Mouse (Mus musculus): ENCODE results near the gene Olfr974. TPM values are rescaled to one million over a fixed set of nuclear protein-coding genes. Genes with fewer than 3 reads are reported as not detected.
"Not testable (repeated sequence)": the region's sequence is repeated elsewhere in the genome, so short reads cannot be mapped to it uniquely, and the experiment has no call there.

The Olfr974 gene
- total and polyA plus RNA-seq, 3 experiments, result not detected

DNA sequence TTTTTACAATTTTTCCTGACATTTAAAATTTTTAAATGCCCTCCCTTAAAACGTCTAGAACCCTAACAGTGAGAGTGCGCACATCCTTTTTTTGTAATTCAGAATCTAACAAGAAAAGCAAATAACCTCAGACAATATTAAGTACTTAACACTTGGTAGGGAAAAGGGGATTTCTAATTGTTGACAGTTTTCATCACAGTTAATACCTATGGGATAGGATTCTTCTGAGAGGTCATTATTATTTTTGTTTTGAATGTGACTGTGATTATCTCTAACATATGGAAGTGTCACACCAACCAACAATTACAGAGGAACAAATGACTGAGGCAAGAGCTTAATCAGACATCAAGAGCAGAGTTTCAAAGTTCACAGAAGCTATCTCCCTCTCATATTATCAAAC lies 30.3 kb upstream of the Olfr974 start, which contains the start of gene Olfr229:
Gene Olfr229, plus strand, starts transcription at position 301 of the 400 bp plus-strand sequence.
- TF ChIP-seq ETS1 (IDR thresholded peaks at IDR 0.05; ENCODE audit: low read depth, low read length), result no peak
- TF ChIP-seq EP300 (IDR thresholded peaks at IDR 0.05; ENCODE audit: low read depth in 1 of 2, low read length in 2 of 2), result no peak
- TF ChIP-seq HCFC1 (IDR thresholded peaks at IDR 0.05; ENCODE audit: low read depth, low read length), result no peak
- TF ChIP-seq MYB (IDR thresholded peaks at IDR 0.05; ENCODE audit: low read depth, low read length), result no peak
- TF ChIP-seq SIN3A (IDR thresholded peaks at IDR 0.05; ENCODE audit: low read length), result no peak
- TF ChIP-seq USF1 (IDR thresholded peaks at IDR 0.05; ENCODE audit: low read depth, low read length), result no peak
- TF ChIP-seq CHD2 (IDR thresholded peaks at IDR 0.05; ENCODE audit: low read length), result no peak
- no peak for TF ChIP-seq GATA1 (IDR thresholded peaks at IDR 0.05; ENCODE audit: low read depth, low read length)
- TF ChIP-seq ZMIZ1 (IDR thresholded peaks at IDR 0.05; ENCODE audit: low read depth, low read length), result no peak
- TF ChIP-seq E2F4 (IDR thresholded peaks at IDR 0.05; ENCODE audit: borderline replicate concordance, low read depth, low read length), result no peak
- TF ChIP-seq RCOR1 (IDR thresholded peaks at IDR 0.05; ENCODE audit: low read depth, low read length), result no peak
- TF ChIP-seq MYC (IDR thresholded peaks at IDR 0.05; ENCODE audit: low read depth, low read length), result no peak
- no peak for TF ChIP-seq TAL1 (IDR thresholded peaks at IDR 0.05; ENCODE audit: low read length)
- TF ChIP-seq POLR2AphosphoS5 (IDR thresholded peaks at IDR 0.05; ENCODE audit: borderline replicate concordance, low read depth, low read length), result no peak
- TF ChIP-seq MXI1 (IDR thresholded peaks at IDR 0.05; ENCODE audit: low read depth, low read length), result no peak
- no peak for TF ChIP-seq UBTF (IDR thresholded peaks at IDR 0.05; ENCODE audit: borderline replicate concordance, insufficient read depth, low read depth, low read length)
- H3K36me3 ChIP-seq (ENCODE audit: control insufficient read depth in 1 of 2, insufficient read depth in 2 of 2, low read length in 2 of 2), result no peaks in the 10 kb centered on the region
- no peak within 1 kb of the TSS for H3K4me3 ChIP-seq (ENCODE audit: control insufficient read depth in 1 of 2, insufficient read depth in 1 of 2, low read depth in 2 of 2, low read length in 2 of 2)
- no peak for DNase-seq (ENCODE audit: low read depth, low spot score)
- no peaks in the 10 kb centered on the region for H3K4me1 ChIP-seq (ENCODE audit: control insufficient read depth in 1 of 2, insufficient read depth in 2 of 2, low read length in 2 of 2)
- H3K9ac ChIP-seq (ENCODE audit: control insufficient read depth, low read depth, low read length, poor library complexity, severe bottlenecking), result no peak within 1 kb of the TSS
- H3K79me2 ChIP-seq (ENCODE audit: control insufficient read depth, insufficient read depth, low read length, poor library complexity), result no peaks in the 10 kb centered on the region
- H3K27me3 ChIP-seq (ENCODE audit: control insufficient read depth in 1 of 2, insufficient read depth in 2 of 2, low read length in 2 of 2), result no peaks in the 10 kb centered on the region
- H3K9me3 ChIP-seq (replicated peaks; ENCODE audit: insufficient read depth, low read length), result no peaks in the 10 kb centered on the region
- no peak within 1 kb of the TSS for H3K27ac ChIP-seq (ENCODE audit: control insufficient read depth, low read depth, low read length)

GRCm38 (mm10) chr9:39909939-39910338 lies 27.4 kb upstream of the Olfr974 start:
- no peaks in the 10 kb centered on the region for H3K9me3 ChIP-seq (replicated peaks; ENCODE audit: insufficient read depth, low read length)

DNA sequence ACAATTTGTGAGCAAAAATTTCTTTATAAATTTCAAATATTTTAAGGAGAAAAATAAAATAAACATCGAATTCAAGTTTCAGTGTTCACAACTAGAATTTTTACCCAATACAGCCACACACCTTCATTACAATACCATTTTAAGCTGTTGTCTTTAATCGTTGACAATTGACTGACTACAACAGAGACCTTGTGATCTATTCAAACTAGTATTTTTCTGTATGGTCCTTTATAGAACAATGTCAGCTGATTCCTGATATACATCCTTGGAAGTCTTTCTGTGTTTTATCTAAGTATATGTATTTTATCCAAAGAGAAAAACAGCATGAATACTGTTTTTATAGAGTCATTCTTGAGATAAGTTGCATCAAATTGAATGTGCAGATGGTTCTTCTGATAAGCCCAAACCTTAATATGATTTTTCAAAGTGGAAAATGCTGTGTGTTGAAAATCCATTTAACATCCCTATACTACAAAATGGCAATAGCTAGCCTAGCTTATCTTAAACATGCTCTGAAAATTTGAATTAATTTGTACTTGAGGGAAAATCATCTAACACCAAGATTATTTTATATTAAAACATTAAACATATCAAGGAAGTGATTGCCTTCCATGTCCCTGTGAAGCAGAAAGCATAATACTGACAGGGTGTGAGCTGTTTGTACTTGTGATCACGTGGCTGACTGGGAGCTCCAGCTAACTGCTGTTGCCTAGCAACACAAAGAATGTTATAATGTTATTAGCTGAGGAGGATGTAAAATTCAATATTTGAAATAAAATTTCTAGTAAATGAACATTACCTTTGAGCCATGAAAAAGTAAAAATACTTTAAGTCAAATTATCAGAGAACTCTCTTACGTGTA lies 9.1 kb upstream of the Olfr974 start:
- not testable (repeated sequence) for DNase-seq (ENCODE audit: low read depth, low spot score); H3K4me1 ChIP-seq (ENCODE audit: control insufficient read depth in 1 of 2, insufficient read depth in 2 of 2, low read length in 2 of 2); H3K36me3 ChIP-seq (ENCODE audit: control insufficient read depth in 1 of 2, insufficient read depth in 2 of 2, low read length in 2 of 2); H3K9ac ChIP-seq (ENCODE audit: control insufficient read depth, low read depth, low read length, poor library complexity, severe bottlenecking); H3K9me3 ChIP-seq (replicated peaks; ENCODE audit: insufficient read depth, low read length); H3K79me2 ChIP-seq (ENCODE audit: control insufficient read depth, insufficient read depth, low read length, poor library complexity); H3K27me3 ChIP-seq (ENCODE audit: control insufficient read depth in 1 of 2, insufficient read depth in 2 of 2, low read length in 2 of 2); H3K4me3 ChIP-seq (ENCODE audit: control insufficient read depth in 1 of 2, insufficient read depth in 1 of 2, low read depth in 2 of 2, low read length in 2 of 2); H3K27ac ChIP-seq (ENCODE audit: control insufficient read depth, low read depth, low read length)

More at GRCm38 (mm10) chr9:39909939-39910338, 27.4 kb upstream of the Olfr974 start:
- Histone ChIP-seq H3K27ac (ENCODE audit: control insufficient read depth, low read depth, low read length) (no peak overlapping the region), H3K4me3 (ENCODE audit: control insufficient read depth in 1 of 2, insufficient read depth in 1 of 2, low read depth in 2 of 2, low read length in 2 of 2) (no peak overlapping the region), H3K79me2 (ENCODE audit: control insufficient read depth, insufficient read depth, low read length, poor library complexity) (no peaks in the 10 kb centered on the region), H3K36me3 (ENCODE audit: control insufficient read depth in 1 of 2, insufficient read depth in 2 of 2, low read length in 2 of 2) (no peaks in the 10 kb centered on the region), H3K9ac (ENCODE audit: control insufficient read depth, low read depth, low read length, poor library complexity, severe bottlenecking) (no peak overlapping the region), H3K4me1 (ENCODE audit: control insufficient read depth in 1 of 2, insufficient read depth in 2 of 2, low read length in 2 of 2) (no peaks in the 10 kb centered on the region), H3K27me3 (ENCODE audit: control insufficient read depth in 1 of 2, insufficient read depth in 2 of 2, low read length in 2 of 2) (no peaks in the 10 kb centered on the region)
- TF ChIP-seq USF2 (IDR thresholded peaks at IDR 0.05; ENCODE audit: borderline replicate concordance in 1 of 2, insufficient read depth in 1 of 2, low read depth in 1 of 2, low read length in 2 of 2), result no peak
- TF ChIP-seq GABPA (IDR thresholded peaks at IDR 0.05; ENCODE audit: low read depth, low read length), result no peak
- no peak for TF ChIP-seq BHLHE40 (IDR thresholded peaks at IDR 0.05; ENCODE audit: borderline replicate concordance, low read depth, low read length)
- TF ChIP-seq ETS1 (IDR thresholded peaks at IDR 0.05; ENCODE audit: low read depth, low read length), result no peak
- no peak for TF ChIP-seq MAFK (IDR thresholded peaks at IDR 0.05; ENCODE audit: borderline replicate concordance, low read depth, low read length)
- TF ChIP-seq MAX (IDR thresholded peaks at IDR 0.05; ENCODE audit: low read length), result no peak
- no peak for TF ChIP-seq NRF1 (IDR thresholded peaks at IDR 0.05; ENCODE audit: insufficient read depth, low read depth, low read length, poor library complexity, severe bottlenecking)
- no peak for TF ChIP-seq EP300 (IDR thresholded peaks at IDR 0.05; ENCODE audit: low read depth in 1 of 2, low read length in 2 of 2)
- no peak for TF ChIP-seq MYC (IDR thresholded peaks at IDR 0.05; ENCODE audit: low read depth, low read length)
- TF ChIP-seq ELF1 (IDR thresholded peaks at IDR 0.05; ENCODE audit: low read depth, low read length), result no peak
- TF ChIP-seq ZNF384 (IDR thresholded peaks at IDR 0.05; ENCODE audit: low read depth, low read length), result no peak
- DNase-seq (ENCODE audit: low read depth, low spot score), result peak; percentile 5

All from MEL (cell line).